Mouse (Mus musculus): ENCODE data around the gene Gins2.

Gins2 gene

GRCm38 (mm10) chr8:120563851-120564837 is 25.0 kb downstream of the Gins2 start:
- peak; percentile 90 for DNase-seq (ENCODE audit: low spot score)

GRCm38 (mm10) chr8:120563348-120563724 is 25.8 kb downstream of the Gins2 start:
- DNase-seq (ENCODE audit: low spot score), result no peak

GRCm38 (mm10) chr8:120562680-120563347 is 26.3 kb downstream of the Gins2 start:
- DNase-seq (ENCODE audit: low spot score), result no peak

GRCm38 (mm10) chr8:120561539-120562435 is 27.3 kb downstream of the Gins2 start:
- DNase-seq (ENCODE audit: low spot score), result peak; percentile 66

GRCm38 (mm10) chr8:120560535-120560934 is 28.6 kb downstream of the Gins2 start:
- DNase-seq (ENCODE audit: low spot score), result no peak

- no peak for DNase-seq (ENCODE audit: low spot score)
Observed at GRCm38 (mm10) chr8:120559654-120560053, 29.4 kb downstream of the Gins2 start.

- no peak for DNase-seq (ENCODE audit: low spot score)
Observed at GRCm38 (mm10) chr8:120558162-120558561, 30.9 kb downstream of the Gins2 start.

- peak; percentile 75 for DNase-seq (ENCODE audit: low spot score)
Observed at GRCm38 (mm10) chr8:120557170-120557965, 31.7 kb downstream of the Gins2 start.

- no peak for DNase-seq (ENCODE audit: low spot score)
Observed at GRCm38 (mm10) chr8:120556198-120556892, 32.8 kb downstream of the Gins2 start.

- no peak for DNase-seq (ENCODE audit: low spot score)
Observed at GRCm38 (mm10) chr8:120554466-120555039, 34.6 kb downstream of the Gins2 start.

GRCm38 (mm10) chr8:120553441-120554123 is 35.5 kb downstream of the Gins2 start:
- no peak for DNase-seq (ENCODE audit: low spot score)

GRCm38 (mm10) chr8:120552509-120552908 is 36.6 kb downstream of the Gins2 start:
- DNase-seq (ENCODE audit: low spot score), result no peak

- DNase-seq (ENCODE audit: low spot score), result no peak
Observed at GRCm38 (mm10) chr8:120551677-120551980, 37.5 kb downstream of the Gins2 start.

- DNase-seq (ENCODE audit: low spot score), result no peak
Observed at GRCm38 (mm10) chr8:120550937-120551676, 38.0 kb downstream of the Gins2 start.

GRCm38 (mm10) chr8:120550430-120550829 is 38.7 kb downstream of the Gins2 start:
- no peak for DNase-seq (ENCODE audit: low spot score)

- no peak for DNase-seq (ENCODE audit: low spot score)
Observed at GRCm38 (mm10) chr8:120549922-120550321, 39.2 kb downstream of the Gins2 start.

GRCm38 (mm10) chr8:120549321-120549921 is 39.7 kb downstream of the Gins2 start:
- DNase-seq (ENCODE audit: low spot score), result no peak

- DNase-seq (ENCODE audit: low spot score), result no peak
Observed at GRCm38 (mm10) chr8:120548313-120548761, 40.8 kb downstream of the Gins2 start.

GRCm38 (mm10) chr8:120547562-120547961 is 41.5 kb downstream of the Gins2 start:
- no peak for DNase-seq (ENCODE audit: low spot score)
